Mouse (Mus musculus) liver, embryonic 14.5 days (tissue): ENCODE results near the gene Praf2.

Experiments used
- CTCF ChIP-seq: IDR thresholded peaks from 2 replicates; pipeline ENCODE4 v1.5.1; 2016; ENCODE audit warnings: antibody characterized with exemption, low read depth, control low read depth
- EP300 ChIP-seq: IDR thresholded peaks from 2 replicates; pipeline ENCODE4 v1.6.1; 2016; ENCODE audit warnings: antibody characterized with exemption, low read depth

- TF ChIP-seq CTCF: no peak
- no peak for TF ChIP-seq EP300
Measured at GRCm38 (mm10) chrX:7779294-7779693, 51.1 kb downstream of the Praf2 start.
